Mouse (Mus musculus) intestine, postnatal 0 days (tissue): ENCODE measurements at regions not wholly inside any gene's neighbourhood (a gene's known extent, or its start where the extent isn't known, plus 50 kb on each side); places are given as distances from the start of the nearest gene placed in this dataset.

ENCODE experiments used
- ATAC-seq: fragments of 200-750 bp; cut with Nextera tagmentation; 2 replicates; pipeline ENCODE4 v1.8.0; 2017; ENCODE audit warnings: mild to moderate bottlenecking, moderate TSS enrichment, moderate library complexity
- H3K27ac ChIP-seq: fragments of 300-500 bp; sonication (generic); 2 replicates; pipeline ENCODE4 v1.5.1; 2014; ENCODE audit warnings: mild to moderate bottlenecking, low read depth, low read length, moderate library complexity
- H3K27me3 ChIP-seq: fragments of 300-500 bp; sonication (generic); replicated peaks from 2 replicates; pipeline ENCODE4 v1.6.1; 2014; ENCODE audit warnings: low read length, mixed read lengths; ENCODE audit not compliant: control insufficient read depth, insufficient read depth
- H3K36me3 ChIP-seq: fragments of 300-500 bp; sonication (generic); 2 replicates; pipeline ENCODE4 v1.6.1; 2014; ENCODE audit warnings: mild to moderate bottlenecking, moderate library complexity; ENCODE audit not compliant: control insufficient read depth, insufficient read depth
- H3K4me1 ChIP-seq: fragments of 300-500 bp; sonication (generic); replicated peaks from 2 replicates; pipeline ENCODE4 v1.6.1; 2014; ENCODE audit warnings: antibody characterized with exemption, low read length, mixed read lengths; ENCODE audit not compliant: control insufficient read depth, insufficient read depth
- H3K4me2 ChIP-seq: fragments of 300-500 bp; sonication (generic); replicated peaks from 2 replicates; pipeline ENCODE4 v1.6.1; 2014; ENCODE audit warnings: low read depth, mild to moderate bottlenecking, moderate library complexity
- H3K4me3 ChIP-seq: fragments of 300-500 bp; sonication (generic); 2 replicates; pipeline ENCODE4 v1.5.1; 2014; ENCODE audit warnings: low read depth, low read length
- H3K9ac ChIP-seq: fragments of 300-500 bp; sonication (generic); 2 replicates; pipeline ENCODE4 v1.6.1; 2014; ENCODE audit warnings: mild to moderate bottlenecking, low read depth, low read length
- H3K9me3 ChIP-seq: fragments of 300-500 bp; sonication (generic); 2 replicates; pipeline ENCODE4 v1.6.1; 2016; ENCODE audit warnings: mixed run types; ENCODE audit not compliant: control insufficient read depth
- CTCF ChIP-seq: sonication (generic); IDR thresholded peaks from 2 replicates; pipeline ENCODE4 v1.5.1; 2016; ENCODE audit warnings: low read depth, mild to moderate bottlenecking, control low read depth, antibody characterized with exemption, moderate library complexity
- WGBS: fragments of 180-500 bp; shearing (Covaris S2); extraction: QIAGEN DNeasy Blood & Tissue Kit; methylation state at CpG from one replicate; pipeline ENCODE4 v1.1.7; 2014; 5-methylcytosine and 5-hydroxymethylcytosine counted together

DNA sequence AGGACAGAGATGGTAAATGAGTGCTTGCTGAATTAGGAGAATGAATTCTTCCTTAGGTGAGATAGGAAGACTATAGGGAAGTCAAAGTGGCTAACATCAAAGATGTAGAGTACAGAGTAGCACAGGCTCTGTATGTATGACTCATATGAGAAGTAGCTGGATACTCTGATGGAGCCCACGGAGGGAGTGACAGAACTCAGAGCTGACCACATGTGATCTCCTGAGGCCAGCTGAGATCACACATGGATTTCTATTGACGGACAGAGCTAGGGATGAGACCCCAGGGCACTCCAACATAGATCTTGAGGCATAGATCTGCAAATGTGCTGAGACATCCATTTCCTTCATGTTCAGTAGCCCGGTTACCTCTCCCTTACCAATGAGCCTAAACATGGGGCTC, 66.0 kb downstream of the Cops8 start:
- TF ChIP-seq CTCF, result no peak
- no peaks in the 10 kb centered on the region for H3K9me3 ChIP-seq
- H3K4me3 ChIP-seq, result no peak overlapping the region
- ATAC-seq, result no peak
- no peaks in the 10 kb centered on the region for H3K27me3 ChIP-seq
- H3K9ac ChIP-seq, result no peak overlapping the region
- H3K4me2 ChIP-seq, result no peak overlapping the region
- H3K27ac ChIP-seq, result no peak overlapping the region
- 91% methylated on average over 3 of the region's 3 CpGs for WGBS
- no peaks in the 10 kb centered on the region for H3K4me1 ChIP-seq
- no peaks in the 10 kb centered on the region for H3K36me3 ChIP-seq

DNA sequence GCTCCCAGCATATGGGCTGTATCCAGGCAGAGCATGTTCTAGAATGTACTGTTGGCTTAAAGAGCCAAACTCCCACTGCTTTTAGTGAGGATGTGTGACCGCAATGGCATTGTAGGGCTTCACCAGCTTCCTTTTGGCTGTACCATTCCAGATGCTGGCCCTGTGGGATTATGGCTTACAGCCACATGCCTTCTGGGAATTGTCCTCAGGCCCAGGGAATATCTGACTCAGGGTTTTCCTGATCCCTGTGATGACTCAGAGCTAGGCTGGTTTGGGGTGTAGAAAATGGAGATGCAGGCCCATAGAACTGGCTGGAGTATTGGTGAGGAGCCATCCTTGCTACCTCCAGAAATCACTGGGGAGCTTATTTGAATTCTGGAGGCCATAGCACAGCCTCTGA, 66.5 kb downstream of the Cops8 start:
- no peak overlapping the region for H3K27ac ChIP-seq
- H3K4me2 ChIP-seq, result no peak overlapping the region
- no peak overlapping the region for H3K4me3 ChIP-seq
- no peaks in the 10 kb centered on the region for H3K4me1 ChIP-seq
- H3K36me3 ChIP-seq, result no peaks in the 10 kb centered on the region
- no peak for ATAC-seq
- 90% methylated on average over 1 of the region's 1 CpGs for WGBS
- H3K27me3 ChIP-seq, result no peaks in the 10 kb centered on the region
- no peak for TF ChIP-seq CTCF
- no peaks in the 10 kb centered on the region for H3K9me3 ChIP-seq
- H3K9ac ChIP-seq, result no peak overlapping the region

DNA sequence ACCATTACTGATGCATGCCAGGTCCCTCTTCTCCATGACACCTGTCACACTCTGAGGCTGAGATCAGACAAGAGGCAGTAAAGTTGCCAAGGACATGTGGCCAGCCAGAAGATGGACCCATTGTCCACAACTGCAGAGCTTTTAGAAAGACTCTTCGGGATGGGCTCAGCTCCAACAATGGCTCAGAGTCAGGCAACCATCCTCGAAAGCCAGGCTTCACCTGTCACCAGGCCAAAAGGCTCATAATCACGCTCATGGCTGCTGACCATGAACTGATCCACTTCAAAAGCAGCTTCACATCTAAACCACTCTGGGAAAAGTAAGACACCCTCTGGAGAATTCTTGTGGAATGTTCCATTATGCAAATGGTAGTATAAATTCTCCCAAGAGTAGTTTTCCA, 67.6 kb downstream of the Cops8 start:
- Histone ChIP-seq H3K9ac (no peak overlapping the region), H3K9me3 (no peaks in the 10 kb centered on the region), H3K36me3 (no peaks in the 10 kb centered on the region), H3K27me3 (no peaks in the 10 kb centered on the region), H3K4me2 (no peak overlapping the region), H3K27ac (no peak overlapping the region), H3K4me3 (no peak overlapping the region), H3K4me1 (no peaks in the 10 kb centered on the region)
- 81% methylated on average over 3 of the region's 3 CpGs for WGBS
- no peak for ATAC-seq
- no peak for TF ChIP-seq CTCF

DNA sequence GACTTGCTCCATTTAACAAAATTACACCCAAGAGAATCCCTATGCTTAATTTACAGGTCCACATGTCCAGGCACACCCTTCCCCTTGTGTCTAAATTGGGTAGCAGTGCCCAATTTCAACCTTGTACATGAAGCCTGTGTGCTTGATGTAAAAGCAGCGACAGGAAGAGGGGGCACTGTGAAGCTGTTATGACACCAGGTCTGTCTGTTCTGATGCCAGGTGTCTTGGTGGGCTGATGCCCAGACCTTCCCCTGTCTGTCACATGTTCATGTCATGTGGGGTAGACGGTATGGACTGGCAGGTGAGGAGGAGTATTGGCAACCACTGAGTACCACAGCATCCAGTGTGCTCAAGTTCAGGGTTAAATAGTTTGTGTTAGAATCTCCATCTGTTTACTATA, 71.0 kb downstream of the Cops8 start:
- TF ChIP-seq CTCF, result no peak

DNA sequence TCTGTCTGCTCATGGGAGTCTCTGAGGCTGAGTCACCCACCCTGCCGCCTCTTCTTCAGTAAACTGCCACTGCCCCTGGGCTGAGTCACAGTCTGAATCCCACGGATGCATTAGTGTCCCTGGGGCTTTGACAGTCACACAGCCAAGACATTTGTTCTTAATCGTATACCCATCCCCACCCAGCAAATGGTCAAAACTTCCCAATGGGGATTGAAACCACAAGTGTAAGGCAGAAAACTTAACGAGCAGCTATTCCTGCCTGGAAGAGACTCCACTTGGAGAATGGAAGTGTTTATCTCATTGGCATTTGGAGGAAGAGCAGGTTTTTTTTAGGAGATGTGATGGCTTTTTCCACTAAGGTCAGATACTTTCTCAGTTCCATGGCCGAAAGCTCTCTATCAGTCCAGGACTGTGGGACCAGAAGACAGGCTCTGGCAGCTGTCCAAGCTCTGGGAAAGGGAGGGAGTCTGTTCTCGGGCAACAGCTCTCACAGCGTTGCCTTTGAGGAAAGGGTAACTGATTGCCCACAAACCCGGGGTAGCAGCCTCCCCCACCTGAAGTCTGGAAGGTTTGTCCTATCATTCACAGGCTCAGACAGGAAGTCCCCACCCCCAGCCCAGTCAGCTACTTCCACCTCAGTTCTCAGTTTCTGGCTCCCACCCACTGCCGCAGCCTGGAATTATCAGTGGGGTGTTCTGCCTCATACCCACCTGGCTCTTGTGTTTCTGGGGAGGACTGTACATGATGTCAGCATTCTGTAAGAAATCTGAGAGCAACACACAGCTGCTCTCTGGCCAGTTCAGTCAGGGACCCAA, 73.6 kb downstream of the Cops8 start:
- Histone ChIP-seq H3K36me3 (no peaks in the 10 kb centered on the region), H3K4me3 (no peak overlapping the region), H3K4me1 (no peaks in the 10 kb centered on the region), H3K27me3 (no peaks in the 10 kb centered on the region), H3K9me3 (no peaks in the 10 kb centered on the region), H3K9ac (no peak overlapping the region), H3K27ac (no peak overlapping the region), H3K4me2 (no peak overlapping the region)
- no peak for ATAC-seq
- no peak for TF ChIP-seq CTCF
- 38% methylated on average over 9 of the region's 9 CpGs for WGBS

More for the DNA sequence above, 71.0 kb downstream of the Cops8 start:
- ATAC-seq, result no peak
- H3K4me2 ChIP-seq, result no peak overlapping the region
- no peak overlapping the region for H3K27ac ChIP-seq
- H3K9ac ChIP-seq, result no peak overlapping the region
- H3K9me3 ChIP-seq, result no peaks in the 10 kb centered on the region
- H3K27me3 ChIP-seq, result no peaks in the 10 kb centered on the region
- H3K36me3 ChIP-seq, result no peaks in the 10 kb centered on the region
- H3K4me3 ChIP-seq, result no peak overlapping the region
- 50% methylated on average over 2 of the region's 2 CpGs for WGBS
- H3K4me1 ChIP-seq, result no peaks in the 10 kb centered on the region

DNA sequence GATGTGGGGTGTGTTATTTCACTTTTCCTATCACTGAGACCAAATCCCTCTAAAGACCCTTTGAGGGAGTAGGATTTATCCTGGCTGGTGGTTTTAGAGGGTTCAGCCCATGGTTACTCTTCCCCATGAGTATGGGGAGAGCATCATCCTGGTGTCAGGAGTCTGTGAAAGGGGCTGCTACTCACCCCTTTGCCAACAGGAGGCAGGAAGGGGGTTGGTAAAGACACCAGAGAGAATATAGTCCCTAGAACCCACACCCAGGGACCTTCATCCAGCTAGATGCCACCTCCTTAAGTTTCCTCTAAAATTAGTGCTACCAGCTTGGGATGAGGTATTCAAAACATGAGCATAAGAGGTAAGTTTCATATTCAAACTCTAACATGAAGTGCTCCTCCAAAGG, 74.4 kb downstream of the Cops8 start:
- ATAC-seq, result no peak
- no peaks in the 10 kb centered on the region for H3K4me1 ChIP-seq
- no peak overlapping the region for H3K9ac ChIP-seq
- no peaks in the 10 kb centered on the region for H3K27me3 ChIP-seq
- no peak overlapping the region for H3K27ac ChIP-seq
- no peak overlapping the region for H3K4me3 ChIP-seq
- H3K4me2 ChIP-seq, result no peak overlapping the region
- TF ChIP-seq CTCF, result no peak
- H3K9me3 ChIP-seq, result no peaks in the 10 kb centered on the region
- no peaks in the 10 kb centered on the region for H3K36me3 ChIP-seq
